Mouse (Mus musculus): ENCODE measurements around the gene Ehd3. TPM values are rescaled to one million over a fixed set of nuclear protein-coding genes. Genes with fewer than 3 reads are reported as not detected.

Gene Ehd3
- polyA plus RNA-seq, 1 experiment from 2014 or later: 5.8 TPM

GRCm38 (mm10) chr17:73811566-73811965 is 7.6 kb downstream of the Ehd3 start:
- Histone ChIP-seq H3K27me3 (no peaks in the 10 kb centered on the region), H3K4me1 (peaks cover 27% of the 10 kb centered on the region; the same call in 1 of the 2 replicates), H3K36me3 (no peaks in the 10 kb centered on the region), H3K4me3 (no peak overlapping the region), H3K4me2 (replicated peaks) (no peak overlapping the region), H3K9me3 (no peaks in the 10 kb centered on the region), H3K27ac (no peak overlapping the region), H3K9ac (no peak overlapping the region)
- no peak; the same call in 1 of the 2 replicates for ATAC-seq (ENCODE audit: low FRiP score, low read depth)
- 62% methylated on average over 5 of the region's 5 CpGs for WGBS

GRCm38 (mm10) chr17:73813031-73813660 is 9.2 kb downstream of the Ehd3 start:
- 78% methylated on average over 8 of the region's 8 CpGs for WGBS
- H3K4me1 ChIP-seq: peaks cover 26% of the 10 kb centered on the region; the same call in 1 of the 2 replicates
- H3K27me3 ChIP-seq: no peaks in the 10 kb centered on the region
- H3K36me3 ChIP-seq: no peaks in the 10 kb centered on the region
- H3K9ac ChIP-seq: no peak overlapping the region
- H3K27ac ChIP-seq: no peak overlapping the region
- no peak overlapping the region for H3K4me2 ChIP-seq (replicated peaks)
- H3K9me3 ChIP-seq: no peaks in the 10 kb centered on the region
- no peak overlapping the region for H3K4me3 ChIP-seq
- ATAC-seq (ENCODE audit: low FRiP score, low read depth): no peak

GRCm38 (mm10) chr17:73814500-73815190 is 10.7 kb downstream of the Ehd3 start:
- no peak for ATAC-seq (ENCODE audit: low FRiP score, low read depth)
- H3K4me3 ChIP-seq: no peak overlapping the region
- no peaks in the 10 kb centered on the region for H3K27me3 ChIP-seq
- H3K4me2 ChIP-seq (replicated peaks): no peak overlapping the region
- 80% methylated on average over 6 of the region's 6 CpGs for WGBS
- H3K4me1 ChIP-seq: peaks cover 15% of the 10 kb centered on the region; the same call in 1 of the 2 replicates
- H3K27ac ChIP-seq: no peak overlapping the region
- no peak overlapping the region for H3K9ac ChIP-seq
- no peaks in the 10 kb centered on the region for H3K9me3 ChIP-seq
- H3K36me3 ChIP-seq: no peaks in the 10 kb centered on the region

- 88% methylated on average over 9 of the region's 9 CpGs for WGBS
- no peak overlapping the region for H3K4me2 ChIP-seq (replicated peaks)
- H3K9me3 ChIP-seq: no peaks in the 10 kb centered on the region
- ATAC-seq (ENCODE audit: low FRiP score, low read depth): no peak
- no peaks in the 10 kb centered on the region; the same call in 1 of the 2 replicates for H3K4me1 ChIP-seq
- H3K36me3 ChIP-seq: no peaks in the 10 kb centered on the region
- H3K9ac ChIP-seq: no peak overlapping the region
- H3K4me3 ChIP-seq: no peak overlapping the region
- H3K27ac ChIP-seq: no peak overlapping the region
- H3K27me3 ChIP-seq: no peaks in the 10 kb centered on the region
These were observed 13.9 kb downstream of the Ehd3 start for GRCm38 (mm10) chr17:73817697-73818380.

- Histone ChIP-seq H3K9me3 (no peaks in the 10 kb centered on the region), H3K27me3 (no peaks in the 10 kb centered on the region), H3K9ac (no peak overlapping the region), H3K4me1 (peaks cover 8% of the 10 kb centered on the region), H3K4me3 (no peak overlapping the region), H3K4me2 (replicated peaks) (no peak overlapping the region), H3K36me3 (no peaks in the 10 kb centered on the region), H3K27ac (no peak overlapping the region)
- ATAC-seq (ENCODE audit: low FRiP score, low read depth): no peak
- WGBS: 76% methylated on average over 4 of the region's 4 CpGs
These were observed 15.0 kb downstream of the Ehd3 start for GRCm38 (mm10) chr17:73818936-73819335.

- peaks cover 10% of the 10 kb centered on the region for H3K4me1 ChIP-seq
- no peak overlapping the region for H3K4me3 ChIP-seq
- H3K27ac ChIP-seq: no peak overlapping the region
- 72% methylated on average over 4 of the region's 4 CpGs for WGBS
- no peak overlapping the region for H3K9ac ChIP-seq
- H3K9me3 ChIP-seq: no peaks in the 10 kb centered on the region
- H3K4me2 ChIP-seq (replicated peaks): no peak overlapping the region
- no peaks in the 10 kb centered on the region for H3K27me3 ChIP-seq
- H3K36me3 ChIP-seq: no peaks in the 10 kb centered on the region
- ATAC-seq (ENCODE audit: low FRiP score, low read depth): no peak
These were observed 16.8 kb downstream of the Ehd3 start for GRCm38 (mm10) chr17:73820726-73821125.

GRCm38 (mm10) chr17:73822255-73822654 is 18.3 kb downstream of the Ehd3 start:
- 79% methylated on average over 4 of the region's 4 CpGs for WGBS
- H3K4me3 ChIP-seq: no peak overlapping the region

GRCm38 (mm10) chr17:73823121-73824021 is 19.4 kb downstream of the Ehd3 start:
- WGBS: 65% methylated on average over 17 of the region's 17 CpGs
- no peak for ATAC-seq (ENCODE audit: low FRiP score, low read depth)
- peaks cover 10% of the 10 kb centered on the region for H3K4me1 ChIP-seq
- no peak overlapping the region for H3K4me2 ChIP-seq (replicated peaks)
- no peaks in the 10 kb centered on the region for H3K9me3 ChIP-seq
- peaks cover 16% of the 10 kb centered on the region for H3K36me3 ChIP-seq
- no peaks in the 10 kb centered on the region for H3K27me3 ChIP-seq
- H3K4me3 ChIP-seq: no peak overlapping the region
- no peak overlapping the region for H3K9ac ChIP-seq
- H3K27ac ChIP-seq: no peak overlapping the region

More at GRCm38 (mm10) chr17:73822255-73822654, 18.3 kb downstream of the Ehd3 start:
- ATAC-seq (ENCODE audit: low FRiP score, low read depth): no peak
- Histone ChIP-seq H3K36me3 (peaks cover 6% of the 10 kb centered on the region), H3K27me3 (no peaks in the 10 kb centered on the region), H3K27ac (no peak overlapping the region), H3K9ac (no peak overlapping the region), H3K4me2 (replicated peaks) (no peak overlapping the region), H3K9me3 (no peaks in the 10 kb centered on the region), H3K4me1 (peaks cover 10% of the 10 kb centered on the region)

- no peak for ATAC-seq (ENCODE audit: low FRiP score, low read depth)
- no peak overlapping the region for H3K9ac ChIP-seq
- no peak overlapping the region for H3K4me2 ChIP-seq (replicated peaks)
- peaks cover 10% of the 10 kb centered on the region for H3K4me1 ChIP-seq
- 52% methylated on average over 6 of the region's 6 CpGs for WGBS
- no peaks in the 10 kb centered on the region for H3K9me3 ChIP-seq
- no peak overlapping the region for H3K4me3 ChIP-seq
- H3K27ac ChIP-seq: no peak overlapping the region
- H3K36me3 ChIP-seq: peaks cover 16% of the 10 kb centered on the region
- H3K27me3 ChIP-seq: no peaks in the 10 kb centered on the region
These were observed 20.0 kb downstream of the Ehd3 start for GRCm38 (mm10) chr17:73824022-73824340.

- Histone ChIP-seq H3K27me3 (no peaks in the 10 kb centered on the region), H3K4me3 (no peak overlapping the region), H3K4me2 (replicated peaks) (no peak overlapping the region), H3K4me1 (peaks cover 10% of the 10 kb centered on the region), H3K9ac (no peak overlapping the region), H3K36me3 (peaks cover 21% of the 10 kb centered on the region), H3K27ac (no peak overlapping the region), H3K9me3 (no peaks in the 10 kb centered on the region)
- no peak for ATAC-seq (ENCODE audit: low FRiP score, low read depth)
- WGBS: 88% methylated on average over 6 of the region's 6 CpGs
These were observed 22.2 kb downstream of the Ehd3 start for GRCm38 (mm10) chr17:73826106-73826505.

- no peak overlapping the region for H3K9ac ChIP-seq
- peaks cover 21% of the 10 kb centered on the region for H3K36me3 ChIP-seq
- H3K4me2 ChIP-seq (replicated peaks): no peak overlapping the region
- H3K27ac ChIP-seq: no peak overlapping the region
- H3K9me3 ChIP-seq: no peaks in the 10 kb centered on the region
- no peak overlapping the region for H3K4me3 ChIP-seq
- WGBS: 98% methylated on average over 11 of the region's 11 CpGs
- H3K27me3 ChIP-seq: no peaks in the 10 kb centered on the region
- no peak for ATAC-seq (ENCODE audit: low FRiP score, low read depth)
- peaks cover 10% of the 10 kb centered on the region for H3K4me1 ChIP-seq
These were observed 23.5 kb downstream of the Ehd3 start for GRCm38 (mm10) chr17:73827446-73827845.

- H3K27ac ChIP-seq: no peak overlapping the region
- H3K4me1 ChIP-seq: no peaks in the 10 kb centered on the region
- H3K27me3 ChIP-seq: no peaks in the 10 kb centered on the region
- no peak overlapping the region for H3K9ac ChIP-seq
- no peak overlapping the region for H3K4me3 ChIP-seq
- no peak for ATAC-seq (ENCODE audit: low FRiP score, low read depth)
- 76% methylated on average over 1 of the region's 1 CpGs for WGBS
- no peaks in the 10 kb centered on the region for H3K9me3 ChIP-seq
- H3K36me3 ChIP-seq: peaks cover 21% of the 10 kb centered on the region
- no peak overlapping the region for H3K4me2 ChIP-seq (replicated peaks)
These were observed 26.6 kb downstream of the Ehd3 start for GRCm38 (mm10) chr17:73830511-73830910.

Data from limb, embryonic 13.5 days (tissue).